Comparison of ENCODE assay signal across 7 mouse cellular contexts in genomic region chr11:5415617-5416338, GRCm38 (mm10). TPM values are rescaled to one million over a fixed set of nuclear protein-coding genes. Genes with fewer than 3 reads are reported as not detected.
A peak's percentile ranks its signal among the peaks of the same experiment; 100 is the strongest.
DNase-seq lines count a peak whose midpoint lies in the region; ATAC-seq and TF ChIP-seq lines count a peak whose summit lies in the region.

No protein-coding gene starts in this region.

- TF ChIP-seq POLR2A in olfactory bulb, adult 2 months (IDR thresholded peaks at IDR 0.05; ENCODE audit: insufficient read depth, low read depth, low read length) = no peak

- H3K9me3 ChIP-seq in limb, embryonic 15.5 days = no peaks in the 10 kb centered on the region

- 7% methylated on average over 6 of the region's 6 CpGs for WGBS in limb, embryonic 15.5 days
- 27% methylated on average over 6 of the region's 6 CpGs for WGBS in olfactory bulb, adult 2 months

- H3K4me2 ChIP-seq in limb, embryonic 15.5 days = peak overlapping the region; percentile 11; the same call in 1 of the 2 replicates

- H3K9ac ChIP-seq in limb, embryonic 15.5 days = no peak overlapping the region

- ATAC-seq in limb, embryonic 15.5 days (ENCODE audit: insufficient number of reproducible peaks, low FRiP score, low TSS enrichment, low read depth) = 0 out of 2 replicates have a peak, but pooled peaks have one; percentile 7

- peak; percentile 46 to 60 for DNase-seq in CD8-positive naive resting alpha-beta T cell, adult 2 months (ENCODE audit: low read depth in 2 of 2, low spot score in 2 of 2)
- peak; percentile 73 for DNase-seq in T-cell, adult 2 months (ENCODE audit: low spot score)
- peak; percentile 38 to 48 for DNase-seq in frontal cortex, adult 2 months (ENCODE audit: extremely low spot score in 1 of 2, low spot score in 1 of 2)
- peak; percentile 44 for DNase-seq in kidney, adult 18-20 months
- DNase-seq in cerebellum, adult 11 months = no peak

- peaks cover 45% of the 10 kb centered on the region for H3K4me1 ChIP-seq in limb, embryonic 15.5 days
- peaks cover 14% of the 10 kb centered on the region for H3K4me1 ChIP-seq in olfactory bulb, adult 2 months (ENCODE audit: control insufficient read depth, insufficient read depth, low read length)

- H3K27me3 ChIP-seq in limb, embryonic 15.5 days = no peaks in the 10 kb centered on the region

- H3K4me3 ChIP-seq in limb, embryonic 15.5 days = no peak overlapping the region
- no peak overlapping the region for H3K4me3 ChIP-seq in olfactory bulb, adult 2 months (ENCODE audit: insufficient read depth, low read depth, low read length)

- H3K27ac ChIP-seq in limb, embryonic 15.5 days = peak overlapping the region; percentile 84
- peak overlapping the region; percentile 49 for H3K27ac ChIP-seq in olfactory bulb, adult 2 months (ENCODE audit: insufficient read depth, low read depth, low read length)

- TF ChIP-seq CTCF in olfactory bulb, adult 2 months (IDR thresholded peaks at IDR 0.05; ENCODE audit: insufficient read depth, low read depth, low read length) = no peak

- no peaks in the 10 kb centered on the region for H3K36me3 ChIP-seq in limb, embryonic 15.5 days

RNA-seq across cellular contexts. Expression of gene Znrf3, which starts 28.9 kb away (rescaled TPM):
- polyA plus RNA-seq in frontal cortex, adult 2 months (2012; rRNA removed) = 6.8 and 8.2 TPM in 2 replicates
- 16.2 and 16.3 TPM in 2 replicates for polyA plus RNA-seq in limb, embryonic 15.5 days (2015; fragmentation: Nextera tagmentation; extraction: Ambion mirVana)
- polyA plus RNA-seq in olfactory bulb, adult 2 months (2012; ENCODE audit: insufficient read depth, insufficient read length, low replicate concordance, missing spikeins) = not detected in 2 replicates
